Mouse (Mus musculus): ENCODE measurements around the gene Gm20388.

Gene Gm20388

DNA sequence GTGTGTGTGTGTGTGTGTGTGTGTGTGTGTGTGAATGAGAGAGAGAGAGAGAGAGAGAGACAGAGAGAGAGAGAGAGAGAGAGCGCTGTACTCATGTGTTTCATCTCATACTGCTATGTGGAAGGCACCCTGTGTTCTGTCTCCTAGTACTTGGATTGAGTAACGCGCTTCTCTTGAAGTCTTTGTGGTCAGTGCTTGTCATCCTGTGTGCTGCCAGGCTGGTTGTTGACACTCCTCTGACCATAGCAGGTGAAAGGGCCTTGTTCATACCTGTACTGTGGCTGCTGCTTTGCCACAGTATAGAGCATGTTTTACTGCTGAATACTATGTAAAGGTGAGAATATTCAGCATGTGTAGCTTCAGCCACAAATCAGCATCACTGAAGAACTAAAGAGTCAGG, 2075.0 kb downstream of the Gm20388 start:
- DNase-seq (ENCODE audit: low spot score in 2 of 2): no peak

DNA sequence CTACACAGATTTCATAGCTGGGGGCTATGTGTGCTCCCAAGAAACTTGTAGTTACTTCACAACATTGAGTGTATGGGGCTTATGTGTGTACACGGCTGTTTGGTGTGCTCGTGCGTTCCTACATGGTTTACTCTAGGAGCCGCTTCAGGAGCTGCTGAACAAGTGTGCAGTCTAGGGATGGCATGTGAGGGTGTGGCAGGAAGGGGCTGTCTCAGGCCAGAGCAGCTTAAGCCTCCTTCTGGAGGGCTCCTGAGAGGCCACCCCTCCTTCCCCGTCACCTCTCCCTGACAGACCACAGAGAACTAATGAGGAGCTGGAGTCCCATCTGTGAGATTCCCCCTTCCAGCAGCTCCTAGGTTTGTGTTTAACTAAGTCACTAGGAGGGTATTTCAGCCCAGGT, 2077.3 kb downstream of the Gm20388 start:
- DNase-seq (ENCODE audit: low spot score in 2 of 2): no peak

DNA sequence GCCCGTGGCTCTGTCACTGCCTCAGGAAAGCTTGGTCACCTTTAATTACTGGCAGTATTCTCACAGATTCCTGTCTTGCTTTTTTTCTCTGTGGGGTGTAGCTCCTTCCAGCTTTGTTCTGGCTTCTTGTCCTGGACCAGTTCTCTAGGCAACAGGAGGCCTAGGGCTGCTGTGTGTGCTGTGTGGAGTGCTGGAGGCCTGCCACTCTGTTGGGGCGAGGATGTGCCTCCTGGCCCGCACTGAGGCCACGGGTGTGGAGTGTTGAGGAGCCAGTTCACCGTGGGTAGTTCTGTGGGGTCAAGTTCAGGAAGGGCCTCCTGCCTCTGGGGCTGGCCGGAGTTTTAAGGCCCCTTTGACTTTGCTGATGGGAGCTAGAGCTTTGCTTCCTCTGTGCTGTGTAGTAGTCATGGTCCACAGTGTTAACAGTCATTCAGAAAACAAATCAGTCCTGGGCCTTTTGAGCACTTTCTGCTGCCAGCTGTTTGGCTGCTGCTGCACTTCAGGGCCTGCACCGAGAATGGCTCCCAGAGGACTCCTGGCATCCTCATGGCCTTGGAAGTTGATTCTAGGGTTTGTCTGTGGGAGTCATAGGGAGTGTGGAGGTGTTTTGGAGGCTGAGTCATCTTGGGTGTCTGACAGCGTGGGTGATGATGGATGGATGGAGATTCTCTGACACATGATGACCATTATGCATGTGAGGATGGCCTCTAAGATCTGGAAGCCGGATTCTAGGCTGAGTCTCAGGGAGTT, 2080.0 kb downstream of the Gm20388 start:
- DNase-seq (ENCODE audit: low spot score in 2 of 2): no peak

DNA sequence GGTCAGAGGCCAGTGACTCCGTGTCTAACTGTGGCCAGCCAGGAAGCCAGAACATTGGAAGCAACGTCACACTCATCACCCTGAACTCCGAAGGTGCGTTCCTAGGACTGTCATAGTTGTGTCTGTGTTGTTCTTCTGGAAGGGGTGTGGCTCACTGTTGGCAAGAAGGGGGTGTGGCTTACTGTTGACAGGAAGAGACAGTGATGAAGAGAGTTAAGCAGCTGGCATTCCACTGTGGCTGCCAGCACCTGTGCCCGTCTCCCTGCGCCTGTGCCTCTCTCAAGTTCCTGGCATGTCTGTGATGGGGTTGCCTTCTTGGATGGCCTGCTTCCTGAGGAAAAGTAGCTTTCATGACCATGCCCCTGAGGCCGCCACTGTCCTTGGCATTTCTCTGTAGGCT, 2081.0 kb downstream of the Gm20388 start:
- no peak for DNase-seq (ENCODE audit: low spot score in 2 of 2)

DNA sequence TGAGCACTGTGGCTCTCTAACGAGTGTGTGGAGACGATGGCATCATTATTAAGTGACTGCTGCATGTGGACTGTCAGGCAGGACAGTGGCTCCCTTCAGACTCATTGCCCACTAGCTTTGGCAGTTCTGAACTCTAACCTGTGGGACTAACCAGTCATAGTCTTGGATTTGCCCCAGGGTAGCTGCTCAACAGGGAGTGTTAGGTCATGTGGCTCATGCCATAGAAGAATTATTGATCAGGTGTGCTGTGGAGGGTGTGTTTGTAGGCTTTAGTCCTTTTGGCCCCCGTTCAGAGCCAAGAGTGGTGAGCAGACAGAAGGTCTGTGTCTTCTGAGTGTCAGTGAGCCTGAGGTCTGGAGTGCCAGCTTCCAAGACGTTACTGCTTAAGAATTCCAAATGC, 2082.3 kb downstream of the Gm20388 start:
- no peak for DNase-seq (ENCODE audit: low spot score in 2 of 2)

DNA sequence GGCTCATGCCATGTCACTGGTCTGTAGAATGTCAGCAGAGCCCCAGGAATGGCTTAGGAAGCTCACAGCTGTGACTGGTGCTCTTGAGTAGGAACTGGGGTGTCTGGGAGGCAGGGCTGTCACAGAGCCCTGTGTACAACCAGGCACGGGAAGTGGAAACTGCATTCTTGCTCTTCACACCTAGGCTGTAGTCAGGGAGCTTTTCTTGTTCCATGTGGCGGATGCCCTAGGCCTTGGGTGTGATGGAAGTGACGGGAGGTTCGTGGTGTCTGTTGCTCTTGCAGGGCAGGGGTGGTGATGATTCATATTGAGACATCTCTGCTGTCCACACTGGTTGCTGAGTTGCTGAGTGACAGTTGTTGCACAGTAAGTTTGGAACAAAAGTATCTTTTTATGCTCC, 2084.5 kb downstream of the Gm20388 start:
- no peak for DNase-seq (ENCODE audit: low spot score in 2 of 2)

DNA sequence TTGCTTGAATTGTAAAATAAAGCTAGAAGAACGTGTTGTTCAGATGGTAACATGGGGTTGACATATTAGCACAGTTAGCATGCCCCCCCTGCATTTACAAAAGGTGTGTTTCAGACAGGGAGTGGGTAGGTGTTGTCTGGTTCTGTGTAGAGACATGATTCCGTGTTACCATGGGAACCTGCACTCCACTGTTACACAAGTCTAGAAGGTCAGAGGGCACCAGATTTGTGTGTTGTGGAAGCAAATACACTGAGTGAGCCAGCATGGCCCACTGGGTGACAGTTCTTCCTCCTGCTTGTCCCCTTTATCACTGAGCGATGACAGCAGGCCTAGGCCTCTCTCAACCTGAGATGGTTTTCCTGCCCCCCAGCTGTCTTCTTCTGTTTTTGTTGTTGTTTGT, 2085.3 kb downstream of the Gm20388 start:
- DNase-seq (ENCODE audit: low spot score in 2 of 2): no peak

DNA sequence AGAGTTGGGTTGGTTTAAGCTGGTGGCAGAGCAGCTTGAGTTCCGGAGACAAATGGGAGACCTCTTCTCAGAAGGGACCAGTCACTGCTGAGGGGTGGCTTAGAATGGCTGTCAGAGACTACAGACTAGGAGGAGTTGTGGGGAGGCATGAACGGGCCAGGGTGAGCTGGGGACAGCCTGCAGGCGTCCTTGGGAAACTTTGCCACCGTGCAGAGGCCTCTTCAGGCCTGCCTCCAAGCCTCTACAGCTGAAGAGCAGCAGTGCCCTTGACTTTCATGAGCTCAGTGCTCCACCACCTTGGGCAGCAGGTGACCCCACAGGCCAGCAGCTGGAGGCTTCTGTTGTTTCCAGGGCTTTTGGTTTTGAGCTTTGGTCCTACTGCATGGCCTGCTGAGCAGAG, 2088.0 kb downstream of the Gm20388 start:
- no peak for DNase-seq (ENCODE audit: low spot score in 2 of 2)

DNA sequence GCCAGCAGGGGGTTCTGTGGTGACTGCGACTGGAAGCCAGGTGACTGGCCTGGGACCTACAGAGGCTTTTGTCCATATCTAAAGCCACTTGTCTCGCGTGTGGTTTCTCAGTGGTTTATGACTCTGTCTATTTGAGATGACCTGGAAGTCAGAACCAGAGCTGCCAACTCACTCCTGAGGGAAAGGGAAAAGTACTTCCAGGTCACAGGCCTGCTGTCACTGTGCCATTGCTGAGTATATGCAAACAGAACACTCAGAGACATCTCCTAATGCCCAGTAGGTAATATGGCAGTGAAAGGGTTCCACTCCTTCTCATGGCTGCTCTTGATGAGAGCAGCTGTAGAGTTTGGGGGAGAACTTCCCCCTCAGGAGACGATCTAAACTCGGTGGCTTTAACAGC, 2088.6 kb downstream of the Gm20388 start:
- no peak for DNase-seq (ENCODE audit: low spot score in 2 of 2)

DNA sequence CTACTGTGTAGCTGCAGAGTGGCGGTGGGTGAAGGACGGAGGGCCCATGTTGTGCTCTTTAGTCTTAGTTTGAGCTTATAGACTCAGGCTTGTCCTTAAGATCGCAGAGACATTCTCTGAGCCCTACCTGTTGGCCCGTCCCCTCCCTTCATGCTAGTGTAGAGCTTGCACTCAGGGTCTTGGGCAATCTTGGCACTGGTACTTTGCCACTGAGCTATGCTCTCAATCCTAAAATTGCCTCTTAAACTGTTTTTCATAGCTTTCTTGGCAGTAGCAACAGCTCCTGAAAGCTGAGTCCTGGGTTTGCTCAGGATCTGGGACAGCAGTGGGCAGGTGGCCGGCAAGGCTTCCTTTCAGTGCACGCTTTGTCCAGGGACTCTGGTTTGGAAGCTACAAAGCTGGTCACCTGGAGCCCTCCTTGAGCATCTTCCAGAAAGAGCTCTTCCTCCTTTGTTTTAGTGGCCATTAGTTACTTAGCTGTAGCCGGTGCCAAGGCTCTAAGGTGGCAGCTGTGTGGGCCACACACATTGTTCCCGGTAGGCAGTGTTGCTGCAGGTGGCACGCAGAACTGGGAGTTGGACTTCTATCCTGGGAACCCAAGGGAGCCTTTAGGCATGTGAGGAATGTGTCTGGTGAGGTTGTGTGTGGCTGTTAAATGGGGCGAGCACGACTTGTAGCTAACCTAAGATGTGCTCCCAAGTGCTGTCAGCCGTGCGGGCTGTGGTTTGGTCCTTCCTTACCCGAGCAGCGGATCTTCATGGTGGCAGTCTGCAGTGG, 2090.9 kb downstream of the Gm20388 start:
- no peak for DNase-seq (ENCODE audit: low spot score in 2 of 2)

DNA sequence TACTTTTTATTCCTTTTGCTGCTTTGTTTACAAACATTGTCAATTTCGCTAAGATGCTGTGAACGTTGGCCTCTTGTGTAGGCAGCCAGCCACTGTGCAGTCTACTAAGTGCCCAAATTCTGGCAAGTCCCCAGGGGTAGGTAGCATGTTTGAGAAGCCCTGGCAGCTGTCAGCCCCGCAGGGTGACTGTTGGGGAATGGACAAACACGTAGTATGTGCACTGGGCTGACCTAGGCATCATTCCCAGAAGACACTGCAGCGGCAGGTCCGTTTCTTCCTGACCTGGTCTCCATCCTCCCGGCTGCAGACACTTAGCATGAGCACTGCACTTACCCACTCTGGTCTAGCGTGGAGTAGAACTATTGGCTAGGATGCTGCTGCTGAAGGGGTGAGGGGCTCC, 2093.0 kb downstream of the Gm20388 start:
- peak in 1 of 2 experiments; percentile 52 for DNase-seq (ENCODE audit: low spot score in 2 of 2)

DNA sequence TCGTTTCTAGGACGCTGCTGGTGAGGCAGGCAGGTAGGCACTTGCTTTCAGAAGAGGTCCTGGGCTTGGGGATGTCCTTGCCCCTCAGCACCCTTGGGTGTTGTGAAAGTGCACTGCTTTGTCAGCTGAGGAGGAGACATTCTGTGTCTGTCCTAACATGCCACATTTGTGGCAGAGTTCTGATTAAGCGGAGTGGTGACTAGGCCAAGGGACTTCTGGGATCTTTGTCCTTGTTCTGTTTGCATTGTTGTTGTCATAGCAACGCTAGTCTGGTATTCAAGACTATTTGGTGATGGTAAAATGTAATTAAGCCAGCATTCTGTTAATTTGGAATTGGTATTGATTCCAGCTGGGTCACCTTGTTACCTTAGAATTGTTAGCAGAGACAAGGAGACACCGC, 2093.5 kb downstream of the Gm20388 start:
- no peak for DNase-seq (ENCODE audit: low spot score in 2 of 2)

DNA sequence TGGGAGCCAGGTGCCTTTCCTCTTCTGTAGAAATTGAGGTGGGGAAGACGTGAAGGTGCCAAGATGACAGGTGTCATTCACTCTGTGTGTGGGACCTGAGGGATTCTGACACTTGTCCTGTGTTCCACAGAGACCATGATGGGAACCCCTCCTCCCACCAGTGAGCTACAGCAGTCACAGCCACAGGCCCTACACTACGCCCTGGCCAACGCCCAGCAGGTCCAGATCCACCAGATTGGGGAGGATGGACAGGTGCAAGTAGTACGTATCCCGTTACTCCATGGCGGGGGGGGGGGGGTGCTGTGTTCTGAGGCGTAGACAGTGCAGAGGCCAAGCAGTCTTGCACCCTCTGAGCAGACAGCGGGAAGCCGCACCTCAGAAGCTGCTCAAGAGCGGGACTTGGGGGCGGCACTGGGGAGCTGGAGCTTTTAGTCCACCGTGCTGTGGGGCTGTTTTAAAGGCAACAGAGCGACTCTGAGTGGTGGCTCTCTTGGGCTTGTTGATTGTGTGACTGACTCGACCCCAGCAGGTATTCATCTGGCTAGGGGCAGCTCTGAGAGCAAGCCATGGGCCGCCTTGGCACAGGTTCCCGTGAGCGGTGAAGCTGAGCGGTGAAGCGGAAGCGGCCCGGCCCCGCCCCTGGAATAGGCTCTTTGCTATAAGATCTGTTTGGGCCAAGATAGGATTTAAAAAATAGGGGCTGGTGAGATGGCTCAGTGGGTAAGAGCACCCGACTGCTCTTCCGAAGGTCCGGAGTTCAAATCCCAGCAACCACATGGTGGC, 2095.0 kb downstream of the Gm20388 start:
- DNase-seq (ENCODE audit: low spot score in 2 of 2): no peak

DNA sequence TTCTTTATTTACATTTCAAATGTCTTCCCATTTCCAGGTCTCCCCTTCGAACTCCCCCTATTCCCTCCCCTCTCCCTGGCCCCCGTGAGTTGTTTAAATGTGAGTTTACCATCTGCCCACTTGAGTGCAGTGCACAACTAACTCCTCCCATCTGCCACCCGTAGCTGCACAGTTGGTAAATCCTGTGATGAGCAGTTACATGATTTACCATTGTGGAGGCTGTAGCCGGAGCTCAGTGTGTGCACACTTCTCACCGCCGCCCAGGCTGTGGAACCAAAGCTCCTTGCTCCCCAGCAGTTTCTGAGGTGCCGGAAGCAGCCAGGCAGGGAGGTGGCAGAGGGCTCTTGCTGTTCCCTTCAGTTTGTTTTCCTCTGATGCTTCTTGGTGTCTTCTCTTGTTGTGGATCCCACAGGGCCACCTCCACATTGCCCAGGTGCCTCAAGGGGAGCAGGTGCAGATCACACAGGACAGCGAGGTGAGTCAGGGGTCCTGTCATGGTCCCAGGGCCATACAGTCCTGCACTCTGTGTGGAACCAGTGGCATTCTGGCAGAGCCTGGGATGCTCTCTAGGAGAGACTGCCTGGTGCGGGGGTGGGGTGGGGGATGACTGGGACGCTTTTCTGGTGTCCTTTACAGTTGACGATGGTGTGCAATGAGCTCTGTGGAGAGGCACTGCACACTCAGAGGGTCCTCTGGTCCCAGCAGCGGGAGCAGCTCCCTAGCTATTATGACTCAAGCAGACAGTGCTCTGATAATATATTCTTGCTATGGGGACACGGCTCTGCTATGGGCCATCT, 2096.2 kb downstream of the Gm20388 start:
- no peak for DNase-seq (ENCODE audit: low spot score in 2 of 2)

DNA sequence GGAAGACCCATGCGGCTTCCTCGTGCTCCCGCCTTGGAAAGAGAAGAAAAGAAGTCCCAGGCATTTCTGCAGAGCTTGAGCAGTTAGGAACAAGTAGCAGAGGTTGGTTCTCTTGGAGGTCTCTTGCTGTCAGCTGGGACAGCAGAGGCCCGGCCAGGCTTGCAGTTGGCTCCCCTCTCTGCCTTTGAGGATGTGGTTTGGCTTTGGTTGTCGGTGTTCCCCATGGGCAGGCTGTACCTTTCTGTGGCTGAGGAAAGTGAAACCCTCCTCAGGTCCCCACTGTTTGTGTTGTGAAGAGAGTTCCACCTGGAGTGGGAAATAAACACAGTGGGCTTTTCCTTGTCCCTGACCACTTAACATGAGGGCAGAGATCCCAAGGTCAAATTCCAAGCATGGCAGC, 2097.8 kb downstream of the Gm20388 start:
- DNase-seq (ENCODE audit: low spot score in 2 of 2): no peak

DNA sequence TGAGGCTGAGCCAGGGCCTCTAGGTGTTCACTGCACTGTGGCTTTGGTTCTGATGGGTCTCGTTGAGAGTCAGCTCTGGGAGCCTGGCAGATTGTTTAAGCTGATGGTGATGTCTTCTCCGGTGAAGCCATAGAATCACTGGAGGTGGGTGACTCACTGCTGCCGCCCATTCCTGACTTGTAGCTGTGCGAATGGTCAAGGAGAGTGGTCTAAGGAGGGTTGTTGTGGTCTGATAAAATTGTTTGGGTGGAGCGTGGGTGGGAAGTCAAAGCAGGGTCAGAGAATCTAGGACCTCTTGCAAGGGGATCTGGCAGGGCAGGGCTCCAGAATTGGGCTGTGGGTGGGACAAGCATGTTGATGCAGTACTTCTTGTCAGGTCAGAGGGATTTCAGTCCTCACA, 2100.0 kb downstream of the Gm20388 start:
- no peak for DNase-seq (ENCODE audit: low spot score in 2 of 2)

DNA sequence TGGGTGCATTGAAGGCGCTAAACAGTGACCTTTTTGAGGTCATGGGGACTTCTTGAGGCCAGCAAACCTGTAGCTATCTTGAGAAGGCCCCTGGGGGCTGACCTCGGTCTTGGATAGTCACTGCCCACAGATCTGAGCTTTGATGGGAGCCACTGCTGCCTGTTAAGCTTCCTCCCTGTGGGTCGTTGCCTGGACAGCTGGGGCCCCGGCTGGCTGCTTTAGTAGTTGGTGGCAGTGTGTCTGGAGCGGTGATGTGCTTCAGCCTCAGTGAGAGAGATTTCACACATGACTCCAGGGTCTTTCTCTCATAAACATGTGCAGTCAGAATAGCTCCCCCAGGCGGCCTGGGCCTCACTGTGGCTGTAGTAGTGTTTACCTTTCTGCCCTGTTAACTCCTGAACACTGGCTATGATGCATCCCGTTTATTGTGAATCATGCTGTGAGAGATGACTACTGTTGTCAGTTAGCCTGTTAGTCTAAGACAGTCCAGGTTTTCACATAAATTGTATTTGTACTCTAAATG, 2100.5 kb downstream of the Gm20388 start:
- DNase-seq (ENCODE audit: low spot score in 2 of 2): no peak

DNA sequence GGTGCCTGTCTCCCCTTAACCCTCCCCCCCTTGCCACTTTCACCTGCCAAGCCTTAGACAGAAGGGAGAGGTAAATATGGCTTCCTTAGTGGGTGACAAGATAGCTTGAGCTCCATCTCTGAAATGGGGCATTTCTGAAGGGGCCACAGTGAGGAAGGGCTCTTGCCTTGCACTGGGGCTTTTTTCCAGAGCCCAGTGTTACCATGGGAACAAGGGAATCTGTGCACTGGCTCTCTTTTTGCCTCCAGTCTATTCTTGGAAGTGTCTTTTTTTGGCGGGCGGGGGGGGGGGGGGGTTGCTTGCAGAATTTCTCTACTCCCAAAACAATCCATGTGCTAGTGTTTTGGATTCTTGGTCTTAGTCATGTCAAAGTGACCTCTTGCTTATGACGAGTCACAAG, 2104.0 kb downstream of the Gm20388 start:
- DNase-seq (ENCODE audit: low spot score in 2 of 2): no peak

DNA sequence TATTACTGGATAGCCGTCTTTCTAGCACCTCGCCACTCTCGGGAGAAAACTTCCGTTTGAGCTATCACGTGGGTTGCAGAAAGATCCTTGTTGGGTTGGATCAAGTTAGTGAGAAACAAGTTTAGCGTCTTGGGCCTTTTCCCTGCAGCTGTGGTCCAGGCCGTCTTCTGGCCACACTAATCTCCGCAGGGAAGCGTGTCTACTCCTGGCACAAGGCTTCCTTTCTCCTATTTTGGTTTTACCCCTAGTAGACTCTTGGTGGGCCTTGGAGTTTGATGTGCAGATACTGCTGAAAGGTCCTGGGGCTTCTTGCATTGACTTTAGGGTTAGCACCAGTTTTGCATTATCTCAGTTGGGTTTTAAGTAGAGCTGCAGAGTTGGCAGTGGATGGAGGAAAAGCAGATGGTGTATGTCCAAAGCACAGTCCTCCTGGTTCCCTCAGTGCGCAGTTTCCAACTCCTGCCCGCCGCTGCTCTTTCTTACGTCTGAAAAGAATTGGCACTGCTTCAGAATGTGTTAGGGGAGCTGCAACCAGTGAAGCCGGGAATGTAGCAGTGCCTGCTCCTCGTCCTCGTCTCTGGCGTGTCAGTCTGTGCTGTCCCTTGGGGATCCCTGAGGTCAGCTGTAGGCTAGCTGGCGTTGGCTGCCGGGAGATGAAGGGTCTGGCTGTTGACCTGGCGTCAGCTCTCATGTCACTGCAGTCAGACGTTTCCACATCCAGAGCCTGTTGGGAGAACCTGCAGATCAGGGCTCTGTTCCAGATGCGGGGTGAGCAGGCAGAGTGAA, 2107.6 kb downstream of the Gm20388 start:
- DNase-seq (ENCODE audit: low spot score in 2 of 2): peak; percentile 63 to 64

DNA sequence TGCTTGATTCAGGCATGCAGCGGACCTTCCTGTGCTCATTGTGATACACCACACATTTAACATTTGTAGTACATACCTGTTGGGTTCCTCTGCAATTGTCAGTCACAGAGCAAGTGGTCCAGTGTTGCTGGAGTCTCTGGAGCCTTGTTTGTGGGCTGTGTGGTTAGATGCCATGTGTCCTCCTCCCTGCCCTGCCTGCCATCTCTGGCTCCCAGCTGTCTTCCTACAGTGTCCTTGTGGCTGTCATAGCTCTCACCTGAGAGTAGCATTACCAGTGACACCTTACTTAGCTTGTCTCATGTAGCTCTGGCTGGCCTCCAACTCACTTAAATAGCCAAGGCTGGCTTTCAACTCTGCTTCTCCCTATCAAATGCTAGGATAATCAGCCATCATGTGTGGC, 2108.5 kb downstream of the Gm20388 start:
- no peak for DNase-seq (ENCODE audit: low spot score in 2 of 2)

Measured in heart, adult 9 months (tissue).